Mouse (Mus musculus): ENCODE data around the gene Copg2. TPM values are rescaled to one million over a fixed set of nuclear protein-coding genes. Genes with fewer than 3 reads are reported as not detected.
"Not testable (repeated sequence)": the region's sequence is repeated elsewhere in the genome, so short reads cannot be mapped to it uniquely, and the experiment has no call there.

The Copg2 gene
- polyA plus RNA-seq, 1 experiment from 2014 or later: 36.3 TPM

- 90% methylated on average over 7 of the region's 7 CpGs for WGBS
- H3K36me3 ChIP-seq: peaks cover 30% of the 10 kb centered on the region
- H3K9me3 ChIP-seq; H3K27ac ChIP-seq; H3K27me3 ChIP-seq (ENCODE audit: insufficient read depth, poor library complexity, severe bottlenecking); H3K4me1 ChIP-seq (replicated peaks); H3K4me3 ChIP-seq; DNase-seq (ENCODE audit: low spot score): not testable (repeated sequence)
Measured at GRCm38 (mm10) chr6:30802915-30803314, 93.7 kb downstream of the Copg2 start.

DNA sequence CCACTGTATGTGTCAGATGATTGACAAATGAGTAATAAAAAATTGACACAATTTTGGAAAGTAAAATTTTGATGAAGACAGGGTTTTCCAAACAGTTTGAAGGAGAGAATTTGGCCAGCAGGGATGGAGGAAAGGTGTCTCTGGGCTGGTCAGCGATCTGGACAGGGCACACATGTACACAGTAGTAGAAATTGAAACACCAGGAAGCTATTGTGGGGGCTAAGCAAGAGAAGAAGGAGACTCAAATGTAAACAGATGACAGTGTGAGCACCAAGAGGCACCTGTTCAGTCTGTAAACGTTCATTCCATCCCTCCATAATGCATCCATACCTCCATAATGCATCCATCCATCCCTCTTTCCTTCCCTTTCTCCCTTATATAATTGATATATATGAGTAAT is 145.4 kb downstream of the Copg2 start:
- Histone ChIP-seq H3K36me3 (peaks cover 51% of the 10 kb centered on the region), H3K27ac (no peak overlapping the region), H3K9me3 (no peaks in the 10 kb centered on the region), H3K27me3 (ENCODE audit: insufficient read depth, poor library complexity, severe bottlenecking) (no peaks in the 10 kb centered on the region), H3K4me1 (replicated peaks) (no peaks in the 10 kb centered on the region), H3K4me3 (no peak overlapping the region)
- no peak for DNase-seq (ENCODE audit: low spot score)
- WGBS: 84% methylated on average over 2 of the region's 2 CpGs

GRCm38 (mm10) chr6:30750482-30750881 is 146.1 kb downstream of the Copg2 start:
- Histone ChIP-seq H3K27me3 (ENCODE audit: insufficient read depth, poor library complexity, severe bottlenecking) (no peaks in the 10 kb centered on the region), H3K36me3 (peaks cover 58% of the 10 kb centered on the region), H3K4me3 (no peak overlapping the region), H3K4me1 (replicated peaks) (no peaks in the 10 kb centered on the region), H3K9me3 (no peaks in the 10 kb centered on the region), H3K27ac (no peak overlapping the region)
- 84% methylated on average over 6 of the region's 6 CpGs for WGBS
- no peak for DNase-seq (ENCODE audit: low spot score)

DNA sequence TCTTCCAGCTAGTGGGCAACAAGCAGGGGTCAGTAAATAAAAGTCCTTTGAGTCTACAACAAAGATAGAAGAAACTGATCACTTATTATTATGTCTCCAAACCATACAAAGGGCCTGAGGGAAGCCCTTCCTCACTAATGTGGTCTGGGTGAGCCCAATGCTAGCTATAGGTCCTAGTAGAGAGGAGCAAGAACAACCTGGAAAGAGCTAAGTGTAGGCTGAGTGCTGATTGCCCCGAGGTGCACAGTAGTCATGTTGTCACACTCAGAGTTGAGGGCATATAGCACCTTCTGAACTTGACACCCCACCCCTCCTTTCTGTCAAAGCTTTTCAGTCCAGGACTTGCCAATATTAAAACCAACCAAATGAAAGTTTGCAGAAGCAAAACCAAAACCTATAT is 146.7 kb downstream of the Copg2 start:
- Histone ChIP-seq H3K4me1 (replicated peaks) (no peaks in the 10 kb centered on the region), H3K4me3 (no peak overlapping the region), H3K27me3 (ENCODE audit: insufficient read depth, poor library complexity, severe bottlenecking) (no peaks in the 10 kb centered on the region), H3K36me3 (peaks cover 64% of the 10 kb centered on the region), H3K9me3 (no peaks in the 10 kb centered on the region), H3K27ac (no peak overlapping the region)
- 84% methylated on average over 1 of the region's 1 CpGs for whole genome bisulfite sequencing
- DNase-seq (ENCODE audit: low spot score): no peak

- no peaks in the 10 kb centered on the region for H3K4me1 ChIP-seq (replicated peaks)
- H3K9me3 ChIP-seq: no peaks in the 10 kb centered on the region
- no peaks in the 10 kb centered on the region for H3K27me3 ChIP-seq (ENCODE audit: insufficient read depth, poor library complexity, severe bottlenecking)
- WGBS: 60% methylated on average over 2 of the region's 2 CpGs
- no peak overlapping the region for H3K4me3 ChIP-seq
- no peak for DNase-seq (ENCODE audit: low spot score)
- peaks cover 71% of the 10 kb centered on the region for H3K36me3 ChIP-seq
- no peak overlapping the region for H3K27ac ChIP-seq
Measured at GRCm38 (mm10) chr6:30749042-30749689, 147.4 kb downstream of the Copg2 start.

GRCm38 (mm10) chr6:30748358-30748910 is 148.2 kb downstream of the Copg2 start:
- Histone ChIP-seq H3K27ac (no peak overlapping the region), H3K4me1 (replicated peaks) (no peaks in the 10 kb centered on the region), H3K36me3 (peaks cover 79% of the 10 kb centered on the region), H3K9me3 (no peaks in the 10 kb centered on the region), H3K4me3 (no peak overlapping the region), H3K27me3 (ENCODE audit: insufficient read depth, poor library complexity, severe bottlenecking) (no peaks in the 10 kb centered on the region)
- DNase-seq (ENCODE audit: low spot score): no peak
- 84% methylated on average over 6 of the region's 6 CpGs for WGBS

DNA sequence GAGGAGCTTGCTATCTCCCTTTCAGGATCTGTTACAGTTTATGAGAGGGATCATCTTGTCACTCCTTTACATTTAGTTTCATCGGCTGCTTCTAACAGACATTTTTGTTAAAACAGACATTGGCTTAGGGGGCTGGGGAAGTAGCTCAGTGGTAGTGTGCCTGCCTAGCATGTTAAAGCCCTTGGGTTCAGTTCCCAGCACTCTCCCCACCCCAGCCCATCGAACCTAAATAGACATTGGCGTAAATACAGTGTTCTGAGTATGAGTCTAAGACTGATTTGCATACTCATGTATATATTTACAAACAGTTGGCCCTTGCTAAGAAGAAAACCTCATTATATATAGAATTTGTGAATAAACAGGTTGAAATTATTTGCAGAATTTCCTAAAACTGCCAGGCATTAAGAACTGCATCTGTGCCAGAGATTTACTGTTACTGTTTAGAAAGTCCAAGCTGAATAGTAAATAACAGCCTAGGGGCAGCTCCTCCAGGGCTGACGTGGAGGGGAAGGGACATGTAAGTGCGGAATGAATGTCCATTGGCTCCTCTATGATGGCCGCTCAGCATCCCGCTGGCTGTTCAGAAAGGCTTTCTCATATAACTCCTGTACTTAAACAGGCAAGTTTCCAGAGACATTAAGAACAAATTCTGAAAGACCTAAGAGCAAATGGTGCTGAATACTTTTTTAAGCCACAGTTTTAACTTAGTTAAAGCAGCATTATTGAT is 148.8 kb downstream of the Copg2 start:
- peaks cover 85% of the 10 kb centered on the region for H3K36me3 ChIP-seq
- DNase-seq (ENCODE audit: low spot score): no peak
- H3K27ac ChIP-seq: no peak overlapping the region
- no peaks in the 10 kb centered on the region for H3K27me3 ChIP-seq (ENCODE audit: insufficient read depth, poor library complexity, severe bottlenecking)
- no peaks in the 10 kb centered on the region for H3K4me1 ChIP-seq (replicated peaks)
- H3K9me3 ChIP-seq: no peaks in the 10 kb centered on the region
- WGBS: 82% methylated on average over 7 of the region's 7 CpGs
- H3K4me3 ChIP-seq: no peak overlapping the region

DNA sequence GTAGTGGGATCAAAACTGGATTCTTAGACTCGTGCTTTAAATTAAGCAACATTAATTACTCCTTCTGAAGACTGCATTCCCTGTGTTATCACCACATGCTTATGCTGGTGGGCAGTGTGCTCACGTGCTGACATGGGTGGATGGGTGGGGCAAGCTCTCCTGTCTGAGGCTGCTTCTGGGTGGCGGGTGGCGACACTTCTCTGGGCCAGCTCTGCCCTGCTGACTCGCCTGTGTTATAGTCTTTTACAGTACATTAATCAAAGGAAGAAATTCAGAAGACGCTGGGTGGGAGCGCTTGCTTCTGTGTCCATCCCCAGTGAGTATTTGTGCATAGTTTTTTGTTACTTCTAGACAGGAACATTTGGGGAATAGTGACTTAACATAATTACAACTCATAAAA is 151.0 kb downstream of the Copg2 start:
- Histone ChIP-seq H3K4me3 (no peak overlapping the region), H3K27ac (no peak overlapping the region), H3K36me3 (peaks cover 96% of the 10 kb centered on the region), H3K9me3 (0 out of 2 replicates have a peak, but pooled peaks cover 2% of the 10 kb centered on the region), H3K27me3 (ENCODE audit: insufficient read depth, poor library complexity, severe bottlenecking) (no peaks in the 10 kb centered on the region), H3K4me1 (replicated peaks) (peaks cover 6% of the 10 kb centered on the region)
- no peak for DNase-seq (ENCODE audit: low spot score)
- 84% methylated on average over 7 of the region's 7 CpGs for WGBS

- Histone ChIP-seq H3K9me3 (peaks cover 4% of the 10 kb centered on the region; the same call in 1 of the 2 replicates), H3K4me1 (replicated peaks) (peaks cover 13% of the 10 kb centered on the region), H3K27ac (no peak overlapping the region), H3K36me3 (peaks cover 96% of the 10 kb centered on the region), H3K4me3 (no peak overlapping the region), H3K27me3 (ENCODE audit: insufficient read depth, poor library complexity, severe bottlenecking) (no peaks in the 10 kb centered on the region)
- no peak for DNase-seq (ENCODE audit: low spot score)
- WGBS: 87% methylated on average over 10 of the region's 10 CpGs
Measured at GRCm38 (mm10) chr6:30744846-30745245, 151.7 kb downstream of the Copg2 start.

DNA sequence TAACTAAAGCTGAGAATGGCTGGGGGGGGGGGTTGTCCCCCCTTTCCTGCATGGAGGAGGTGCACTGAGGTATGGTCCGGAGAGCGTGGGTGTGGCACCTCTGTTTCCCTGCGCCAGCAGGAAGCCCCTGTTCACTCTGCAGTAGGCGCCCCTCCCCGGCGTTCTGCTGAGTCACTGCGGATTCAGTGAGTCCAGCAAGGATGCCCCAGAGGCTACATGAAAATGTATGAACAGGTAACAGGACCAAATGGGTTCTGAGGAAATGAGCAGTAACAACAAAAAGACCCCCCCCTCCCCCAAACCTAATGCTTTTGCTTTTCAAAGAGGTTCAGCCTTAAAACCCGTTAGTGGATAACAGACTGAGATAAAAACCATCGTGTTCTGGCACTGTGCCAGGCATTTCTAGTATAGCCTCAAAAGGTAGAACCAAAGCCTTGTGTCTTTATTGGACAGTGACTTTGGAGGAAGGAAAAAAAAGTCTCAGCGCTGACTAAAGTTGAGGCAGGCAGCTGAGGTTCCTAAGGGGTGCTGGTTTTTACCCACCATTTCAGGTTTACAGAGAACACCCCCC is 157.3 kb downstream of the Copg2 start:
- DNase-seq (ENCODE audit: low spot score): peak; percentile 37
- Histone ChIP-seq H3K4me1 (replicated peaks) (peaks cover 31% of the 10 kb centered on the region), H3K4me3 (peak overlapping the region; percentile 70), H3K36me3 (peaks cover 56% of the 10 kb centered on the region), H3K27ac (peak overlapping the region; percentile 93), H3K9me3 (peaks cover 52% of the 10 kb centered on the region), H3K27me3 (ENCODE audit: insufficient read depth, poor library complexity, severe bottlenecking) (no peaks in the 10 kb centered on the region)
- WGBS: 47% methylated on average over 10 of the region's 10 CpGs

- H3K27me3 ChIP-seq (ENCODE audit: insufficient read depth, poor library complexity, severe bottlenecking): no peaks in the 10 kb centered on the region
- peaks cover 52% of the 10 kb centered on the region for H3K9me3 ChIP-seq
- peak overlapping the region; percentile 93 for H3K27ac ChIP-seq
- peak overlapping the region; percentile 70 for H3K4me3 ChIP-seq
- peaks cover 48% of the 10 kb centered on the region for H3K36me3 ChIP-seq
- DNase-seq (ENCODE audit: low spot score): no peak
- WGBS: 52% methylated on average over 20 of the region's 20 CpGs
- peaks cover 38% of the 10 kb centered on the region for H3K4me1 ChIP-seq (replicated peaks)
Measured at GRCm38 (mm10) chr6:30738464-30739006, 158.1 kb downstream of the Copg2 start.

DNA sequence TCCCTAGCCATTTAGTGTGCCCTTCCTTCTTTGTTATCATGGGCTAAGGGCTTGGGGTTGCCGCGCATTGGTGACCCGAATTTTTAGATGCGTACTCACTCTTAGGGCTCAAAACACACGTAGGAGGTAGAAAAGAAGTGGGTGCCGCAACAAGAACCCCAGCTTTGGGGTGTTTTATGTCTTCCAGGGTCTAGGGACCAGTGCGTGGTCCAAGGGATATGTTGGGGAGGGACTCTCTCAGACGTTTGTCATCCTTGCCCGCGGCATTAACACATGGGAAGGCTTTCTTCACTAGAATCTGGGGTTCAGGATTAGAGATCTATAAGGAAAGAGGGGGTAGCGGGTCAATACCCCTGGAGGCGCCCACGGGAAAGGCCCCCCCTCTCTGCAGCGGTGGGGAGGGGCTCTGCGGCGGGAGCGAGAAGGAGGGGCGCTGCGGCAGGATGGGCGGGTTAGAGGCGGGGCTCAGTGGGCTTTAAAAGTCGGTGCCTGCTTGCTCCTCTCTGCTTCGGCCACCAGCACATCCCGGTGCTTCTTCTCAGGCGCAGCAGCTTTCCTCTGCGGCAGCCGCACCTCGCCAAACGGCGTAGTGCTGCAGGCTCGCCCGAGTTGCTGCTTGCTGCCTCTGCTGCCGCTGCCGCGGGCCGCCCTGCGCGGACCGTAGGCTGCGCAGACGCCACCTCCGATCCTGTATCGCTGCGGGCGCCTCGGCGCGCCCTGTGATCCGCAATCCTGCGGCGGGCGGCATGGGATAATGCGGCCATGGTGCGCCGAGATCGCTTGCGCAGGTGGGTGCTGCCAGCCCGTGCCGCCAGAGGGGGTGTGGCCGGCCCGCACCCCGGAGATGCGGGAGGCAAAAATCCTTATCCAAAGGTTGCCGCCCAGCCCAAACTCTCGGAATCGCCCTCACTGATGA is 158.8 kb downstream of the Copg2 start:
- peaks cover 41% of the 10 kb centered on the region for H3K36me3 ChIP-seq
- peak overlapping the region; percentile 70 for H3K4me3 ChIP-seq
- peaks cover 52% of the 10 kb centered on the region for H3K9me3 ChIP-seq
- WGBS: 52% methylated on average over 66 of the region's 66 CpGs
- peaks cover 45% of the 10 kb centered on the region for H3K4me1 ChIP-seq (replicated peaks)
- H3K27me3 ChIP-seq (ENCODE audit: insufficient read depth, poor library complexity, severe bottlenecking): no peaks in the 10 kb centered on the region
- H3K27ac ChIP-seq: peak overlapping the region; percentile 93
- peak; percentile 82 for DNase-seq (ENCODE audit: low spot score)
